Mouse (Mus musculus) heart, adult 2 months (tissue): Measurements from ENCODE around the gene C530008M17Rik.

Source experiments
- CTCF ChIP-seq: fragments of 200-600 bp; IDR thresholded peaks from 2 replicates; pipeline ENCODE4 v1.8.1; 2022; ENCODE audit warnings: antibody characterized with exemption, mild to moderate bottlenecking, moderate library complexity
- EP300 ChIP-seq: fragments of 200-500 bp; IDR thresholded peaks from 2 replicates; pipeline ENCODE4 v1.6.1; 2011; ENCODE audit warnings: low read depth, low read length, control low read depth; ENCODE audit not compliant: insufficient read depth
- POLR2A ChIP-seq: fragments of 200-500 bp; IDR thresholded peaks from 2 replicates; pipeline ENCODE4 v1.6.1; 2011; ENCODE audit warnings: mild to moderate bottlenecking, low read depth, low read length, control low read depth; ENCODE audit not compliant: insufficient read depth

- TF ChIP-seq CTCF = no peak
- TF ChIP-seq POLR2A = no peak
- no peak for TF ChIP-seq EP300
Observed at GRCm38 (mm10) chr5:76782414-76783103, 126.2 kb downstream of the C530008M17Rik start.
